Mouse (Mus musculus) left cerebral cortex, postnatal 10 days (tissue): ENCODE measurements around the gene Ints5. TPM values are rescaled to one million over a fixed set of nuclear protein-coding genes. Genes with fewer than 3 reads are reported as not detected.

Source experiments
- DNase-seq, 2 experiments: peaks; one replicate each; pipeline ENCODE4 v3.0.0; 2021 to 2022; ENCODE audit warnings: low spot score in 2 of 2, mixed read lengths in 1 of 2; ENCODE audit errors: extremely low spot score in 1 of 2
- intact Hi-C: fragments of 180-260 bp; cut with DNase I; formaldehyde crosslinking; loops from one replicate; pipeline ENCODE4 v1.15.1; 2025
- microRNA-seq: library from miRNA; unstranded; fragments of <30 nt; microRNA quantifications from one replicate; pipeline ENCODE4 v1.2.0, GENCODE M21; 2022
- total RNA-seq, 2 experiments: library from RNA; stranded (reverse); gene quantifications; 2 replicates each; pipeline ENCODE4 v1.2.3; 2021

The Ints5 gene
- total RNA-seq, 2 experiments from 2014 or later = 22.0 to 23.1 TPM

- intact Hi-C loops = no loop called here
- no peak for DNase-seq
These were observed 52.4 kb downstream of the Ints5 start for GRCm38 (mm10) chr19:8945251-8945650.

GRCm38 (mm10) chr19:8946929-8947328 is 54.1 kb downstream of the Ints5 start:
- intact Hi-C loops = no loop called here
- DNase-seq = no peak

Small RNA genes lying within 50 kb of the gene (microRNA-seq; reads per million reads assigned to microRNA genes)
- not detected for gene Mir5136

Other genes with a start within 250 kb of the Ints5 start
- gene Chrm1, start 229.2 kb upstream of the Ints5 start, total RNA-seq = 100 to 1,000 TPM; 119 to 128 TPM
- gene Slc3a2, start 169.6 kb upstream of the Ints5 start, total RNA-seq = 100 to 1,000 TPM; 195 to 198 TPM
- gene Wdr74, start 157.2 kb upstream of the Ints5 start, total RNA-seq = 10 to 100 TPM; 47.3 to 47.4 TPM
- gene 1700092M07Rik, start 152.3 kb upstream of the Ints5 start, total RNA-seq = 1 to 10 TPM; 1.3 to 2.2 TPM
- gene Stx5a, start 151.6 kb upstream of the Ints5 start, total RNA-seq = 10 to 100 TPM; 68.1 to 69.0 TPM
- gene Nxf1, start 135.9 kb upstream of the Ints5 start, total RNA-seq = 10 to 100 TPM; 72.7 to 76.2 TPM
- gene Tmem223, start 122.0 kb upstream of the Ints5 start, total RNA-seq = 10 to 100 TPM; 87.9 to 93.9 TPM
- 1 to 10 TPM; 7.2 to 8.9 TPM for gene Tmem179b, start 118.5 kb upstream of the Ints5 start, total RNA-seq
- gene Taf6l, start 106.6 kb upstream of the Ints5 start, total RNA-seq = 10 to 100 TPM; 16.4 to 17.8 TPM
- 100 to 1,000 TPM; 109 to 110 TPM for gene Polr2g, start 94.4 kb upstream of the Ints5 start, total RNA-seq
- 1 to 10 TPM; 4.5 to 5.5 TPM for gene Zbtb3, start 90.5 kb upstream of the Ints5 start, total RNA-seq
- gene Ttc9c, start 73.7 kb upstream of the Ints5 start, total RNA-seq = 10 to 100 TPM; 27.7 to 29.0 TPM
- gene Hnrnpul2, start 73.0 kb upstream of the Ints5 start, total RNA-seq = 10 to 100 TPM; 98.6 to 98.9 TPM
- 1 to 10 TPM in 1 of 2 experiments, not detected in 1; 1.9 TPM for gene AC129217.1, start 63.2 kb upstream of the Ints5 start, total RNA-seq
- 10 to 100 TPM; 96.1 to 97.0 TPM for gene Bscl2, start 55.5 kb upstream of the Ints5 start, total RNA-seq
- gene Gng3, start 53.8 kb upstream of the Ints5 start, total RNA-seq = 100 to 1,000 TPM; 319 to 328 TPM
- 1 to 10 TPM in 1 of 2 experiments, under 1 TPM in 1; 0.43 to 1.0 TPM for gene Lrrn4cl, start 42.2 kb upstream of the Ints5 start, total RNA-seq
- gene Ubxn1, start 21.5 kb upstream of the Ints5 start, total RNA-seq = 100 to 1,000 TPM; 101 TPM
- 10 to 100 TPM; 26.1 to 33.3 TPM for gene Uqcc3, start 12.1 kb upstream of the Ints5 start, total RNA-seq
- gene Lbhd1, start 9.3 kb upstream of the Ints5 start, total RNA-seq = 1 to 10 TPM; 3.4 to 7.9 TPM
- gene Gm49403, start 9.1 kb upstream of the Ints5 start, total RNA-seq = not detected
- gene 1810009A15Rik, start 4.2 kb upstream of the Ints5 start, total RNA-seq = 10 to 100 TPM; 19.5 to 23.4 TPM
- 1 to 10 TPM in 1 of 2 experiments, not detected in 1; 1.7 TPM for gene Gm49416, start 4.1 kb upstream of the Ints5 start, total RNA-seq
- gene Ganab, start 5.1 kb downstream of the Ints5 start, total RNA-seq = 10 to 100 TPM; 94.4 to 96.8 TPM
- gene B3gat3, start 27.4 kb downstream of the Ints5 start, total RNA-seq = 100 to 1,000 TPM; 141 to 144 TPM
- gene Rom1, start 36.4 kb downstream of the Ints5 start, total RNA-seq = 1 to 10 TPM; 2.1 to 2.4 TPM
- gene Eml3, start 36.5 kb downstream of the Ints5 start, total RNA-seq = 1 to 10 TPM; 7.5 to 8.5 TPM
- gene Mta2, start 48.9 kb downstream of the Ints5 start, total RNA-seq = 10 to 100 TPM; 50.2 to 52.4 TPM
- gene Tut1, start 60.8 kb downstream of the Ints5 start, total RNA-seq = 10 to 100 TPM; 14.6 to 16.0 TPM
- 100 to 1,000 TPM; 228 to 251 TPM for gene Eef1g, start 74.0 kb downstream of the Ints5 start, total RNA-seq
- 10 to 100 TPM; 14.5 to 17.8 TPM for gene Ahnak, start 96.3 kb downstream of the Ints5 start, total RNA-seq
- gene Scgb1a1, start 195.0 kb downstream of the Ints5 start, total RNA-seq = not detected
- gene Asrgl1, start 242.6 kb downstream of the Ints5 start, total RNA-seq = 10 to 100 TPM; 86.4 to 86.9 TPM